Mouse (Mus musculus) thymus, postnatal 4 days (tissue): ENCODE results near the gene Cpm.
"Not testable (repeated sequence)": the region's sequence is repeated elsewhere in the genome, so short reads cannot be mapped to it uniquely, and the experiment has no call there.

Experiments used
- DNase-seq: peaks from one replicate; pipeline ENCODE4 v3.0.0; 2021

Gene Cpm

GRCm38 (mm10) chr10:117727518-117728110 lies 98.3 kb downstream of the Cpm start:
- no peak for DNase-seq

DNA sequence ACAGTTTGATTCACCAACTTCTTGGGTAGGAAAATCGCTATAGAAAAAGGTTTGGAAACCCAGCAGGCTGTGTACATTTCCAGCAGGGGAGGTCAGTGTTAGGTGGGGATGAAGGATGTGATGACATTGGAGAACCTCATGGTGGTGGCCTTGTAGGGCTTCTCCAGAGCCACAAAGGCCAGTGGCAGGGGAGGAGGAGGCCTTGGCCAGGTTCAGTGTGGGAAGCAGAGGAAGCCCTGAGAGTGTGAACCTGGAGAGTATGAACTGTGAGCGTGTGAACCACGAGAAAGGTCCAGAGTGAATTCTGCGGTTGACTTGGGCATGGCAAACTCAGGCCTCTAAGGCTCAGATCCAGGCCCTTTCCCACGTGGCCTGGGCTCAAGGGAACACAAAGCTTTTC lies 99.3 kb downstream of the Cpm start:
- DNase-seq: no peak

GRCm38 (mm10) chr10:117729139-117729814 lies 100.0 kb downstream of the Cpm start:
- no peak for DNase-seq

- DNase-seq: no peak
These were observed 100.8 kb downstream of the Cpm start for GRCm38 (mm10) chr10:117730140-117730539.

DNA sequence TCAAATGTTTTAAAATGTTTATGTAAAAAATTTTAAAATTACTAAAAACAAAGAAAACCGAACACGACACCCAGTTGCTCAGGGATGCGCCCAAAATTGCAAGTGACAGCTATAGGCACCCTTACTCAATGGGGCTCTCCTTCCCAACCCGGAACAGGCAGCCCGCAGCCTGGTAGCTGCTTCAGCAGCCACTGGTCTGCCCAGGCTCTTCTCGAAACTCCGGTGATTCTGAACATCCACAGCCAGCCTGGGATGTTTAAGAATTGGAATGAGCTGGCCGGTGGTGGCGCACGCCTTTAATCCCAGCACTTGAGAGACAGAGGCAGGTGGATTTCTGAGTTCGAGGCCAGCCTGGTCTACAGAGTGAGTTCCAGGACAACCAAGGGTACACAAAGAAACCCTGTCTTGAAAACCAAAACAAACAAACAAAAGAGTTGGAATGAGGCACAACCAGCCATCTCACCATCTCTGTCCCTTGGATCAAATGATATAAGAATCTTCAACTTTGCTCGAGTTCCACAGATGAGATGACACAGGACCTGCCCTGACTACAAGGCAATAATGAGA lies 101.4 kb downstream of the Cpm start:
- no peak for DNase-seq

- DNase-seq: peak; percentile 74
These were observed 102.2 kb downstream of the Cpm start for GRCm38 (mm10) chr10:117731244-117732101.

DNA sequence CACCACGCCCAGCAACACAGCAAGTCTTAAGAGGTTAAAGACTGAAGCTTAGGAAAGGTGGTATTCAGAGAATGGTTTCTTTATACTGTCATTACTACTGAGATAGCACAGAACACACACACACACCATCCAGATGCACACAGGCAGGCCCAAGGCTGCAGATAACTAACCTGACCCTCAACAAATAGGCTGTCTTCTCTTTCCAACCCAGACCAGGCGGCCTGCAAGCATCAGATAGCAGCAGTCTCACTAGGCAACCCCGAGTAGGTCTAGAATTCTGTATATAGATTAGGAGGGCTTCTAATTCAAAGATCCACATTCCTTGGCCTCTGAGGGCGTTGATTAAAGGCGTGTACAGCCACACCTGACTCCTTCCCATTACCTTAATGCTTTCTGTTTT lies 102.9 kb downstream of the Cpm start:
- DNase-seq: no peak

- DNase-seq: no peak
These were observed 103.8 kb downstream of the Cpm start for GRCm38 (mm10) chr10:117732962-117733592.

- DNase-seq: not testable (repeated sequence)
These were observed 104.3 kb downstream of the Cpm start for GRCm38 (mm10) chr10:117733626-117734025.

DNA sequence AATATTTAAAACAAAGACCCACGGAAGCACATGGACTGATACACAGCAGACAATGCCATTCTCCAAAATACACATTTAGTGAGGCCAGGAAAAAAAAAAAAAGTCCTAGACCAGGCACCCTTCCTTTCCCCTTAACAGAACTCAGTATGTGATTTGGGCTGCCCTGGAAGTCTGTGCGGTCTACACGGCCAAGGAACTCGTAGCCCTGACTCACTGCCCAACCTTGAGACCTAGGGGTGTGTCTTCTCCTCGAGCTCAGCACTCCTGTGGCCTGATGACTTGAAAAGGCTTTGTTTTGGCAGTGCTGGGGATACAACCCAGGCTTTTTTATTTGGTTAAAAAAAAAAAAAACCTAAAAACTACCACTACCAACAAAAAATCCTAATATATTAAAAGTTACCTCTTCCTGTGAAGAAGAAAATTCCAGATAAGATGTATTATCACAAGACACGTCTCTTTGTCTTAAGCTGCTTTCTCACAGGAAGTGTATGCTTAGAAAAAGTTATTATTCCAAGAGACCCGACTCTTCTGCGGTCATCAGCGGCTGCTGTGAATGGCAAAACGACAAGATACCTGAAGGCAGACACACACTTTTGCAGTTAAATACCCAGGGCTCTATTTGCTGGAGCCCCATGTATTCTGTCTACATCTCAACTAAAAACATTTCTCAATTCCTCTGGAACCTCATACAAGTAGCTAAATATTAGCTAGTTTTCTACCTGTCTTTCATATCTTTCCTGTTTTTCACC lies 105.0 kb downstream of the Cpm start:
- not testable (repeated sequence) for DNase-seq

DNA sequence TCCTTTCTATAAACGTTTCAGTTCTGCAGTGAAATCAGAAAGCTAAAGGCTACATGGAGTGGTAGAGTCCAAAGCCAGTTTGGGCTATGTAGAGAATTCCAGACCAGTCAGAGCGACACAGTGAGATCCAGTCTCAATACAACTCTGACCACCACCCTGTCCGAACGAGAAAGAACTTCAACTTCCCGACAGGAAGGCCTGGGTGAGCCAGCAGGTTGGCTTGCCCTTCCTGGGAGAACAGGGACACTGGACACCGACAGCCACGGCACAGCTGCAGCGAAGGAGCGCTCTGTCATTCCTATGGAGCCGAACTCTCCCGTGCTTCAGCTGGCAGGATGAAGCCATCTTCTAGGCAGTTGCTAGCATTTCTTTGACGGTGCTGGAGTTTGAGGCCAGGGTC lies 106.1 kb downstream of the Cpm start:
- not testable (repeated sequence) for DNase-seq

DNA sequence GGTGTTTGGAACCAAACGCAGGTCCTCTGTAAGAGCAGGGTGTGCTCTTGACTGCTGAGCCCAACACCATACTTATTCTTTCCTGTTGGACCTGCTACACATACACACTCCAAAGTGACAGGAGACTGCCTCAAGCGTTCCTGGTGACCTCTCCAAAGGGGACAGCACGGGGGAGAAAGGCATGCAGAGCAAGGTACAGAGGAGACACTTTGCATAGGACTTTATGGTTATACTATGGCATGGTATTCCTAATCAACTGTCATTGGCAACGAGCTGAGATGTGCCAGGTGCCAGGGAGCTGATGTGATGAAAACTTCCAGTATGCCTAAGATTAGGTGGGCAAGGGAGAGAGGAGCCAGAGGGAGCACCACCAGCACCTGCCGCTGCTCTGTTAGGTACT lies 107.3 kb downstream of the Cpm start:
- no peak for DNase-seq
